Mouse (Mus musculus): ENCODE results near the gene Macrod1. TPM values are rescaled to one million over a fixed set of nuclear protein-coding genes. Genes with fewer than 3 reads are reported as not detected.

Gene Macrod1
- polyA plus RNA-seq, 1 experiment = 44.3 TPM

DNA sequence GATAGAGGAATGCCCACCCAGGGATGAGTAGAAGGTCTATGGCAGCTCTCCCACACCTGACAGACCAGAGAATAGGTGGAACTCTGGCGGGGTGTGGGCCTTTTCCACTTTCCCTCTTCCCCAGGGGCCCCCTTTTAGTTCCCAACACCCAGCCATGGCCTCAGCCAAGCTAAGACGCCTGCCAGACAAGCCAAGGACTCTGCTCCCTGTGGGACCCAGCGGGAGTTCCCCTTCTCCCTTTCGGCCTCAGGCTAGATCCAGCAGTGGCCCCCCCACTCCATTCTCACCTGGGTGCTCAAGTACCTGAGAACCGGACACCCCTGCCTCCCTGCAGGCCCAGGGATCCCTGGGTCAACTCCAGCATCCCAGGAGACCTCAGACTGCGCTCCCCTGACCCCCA, 165.6 kb downstream of the Macrod1 start:
- WGBS = 87% methylated on average over 6 of the region's 6 CpGs
- TF ChIP-seq POLR2A (IDR thresholded peaks at IDR 0.05; ENCODE audit: borderline replicate concordance, extremely low read depth, low read depth, low read length) = no peak
- no peak for TF ChIP-seq CTCF (IDR thresholded peaks at IDR 0.05; ENCODE audit: insufficient read depth, low read length)
- H3K4me1 ChIP-seq (ENCODE audit: control insufficient read depth, insufficient read depth, low read length) = no peaks in the 10 kb centered on the region
- DNase-seq = no peak
- no peak overlapping the region for H3K4me3 ChIP-seq (replicated peaks; ENCODE audit: extremely low read depth, low read depth, low read length)

DNA sequence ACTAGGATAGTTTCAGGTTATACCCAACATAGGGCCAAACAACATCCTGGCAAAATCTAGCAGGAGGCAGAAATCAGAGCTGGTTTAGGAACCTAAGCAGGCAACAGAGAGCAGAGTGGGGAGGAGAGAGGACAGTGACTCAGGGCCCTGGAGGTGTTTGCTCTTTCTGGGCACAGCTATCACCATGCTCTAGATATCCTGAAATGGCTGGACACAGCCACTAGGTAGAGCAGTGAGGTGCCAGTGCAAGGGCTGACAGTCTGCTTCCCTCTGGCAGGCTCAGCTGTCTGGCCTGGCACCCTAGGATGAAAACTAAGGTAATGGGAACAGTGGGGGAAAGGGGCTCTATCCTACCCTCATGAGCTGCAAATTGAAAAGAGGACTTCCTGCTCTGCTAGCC, 166.9 kb downstream of the Macrod1 start:
- Histone ChIP-seq H3K4me3 (replicated peaks; ENCODE audit: extremely low read depth, low read depth, low read length) (no peak overlapping the region), H3K4me1 (ENCODE audit: control insufficient read depth, insufficient read depth, low read length) (no peaks in the 10 kb centered on the region)
- no peak for DNase-seq
- no peak for TF ChIP-seq CTCF (IDR thresholded peaks at IDR 0.05; ENCODE audit: insufficient read depth, low read length)
- no peak for TF ChIP-seq POLR2A (IDR thresholded peaks at IDR 0.05; ENCODE audit: borderline replicate concordance, extremely low read depth, low read depth, low read length)

DNA sequence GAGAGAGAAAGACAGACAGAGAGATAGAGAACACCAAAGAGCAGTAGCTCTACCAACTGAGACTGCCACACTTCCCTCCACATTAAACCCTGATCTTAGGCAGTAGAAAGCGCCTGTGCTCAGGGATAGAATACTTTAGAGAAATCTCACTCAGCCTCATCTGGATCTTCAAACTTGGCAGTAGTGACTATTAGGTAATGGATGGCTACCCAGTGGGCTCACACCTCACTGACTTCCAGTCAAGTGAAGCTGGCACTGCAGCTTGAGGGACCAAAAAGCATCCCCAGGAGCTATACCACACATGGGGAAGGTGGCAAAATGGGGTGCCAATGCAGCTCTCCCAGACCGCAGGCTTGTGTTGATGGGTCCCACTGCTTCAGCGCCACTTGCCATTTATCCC, 167.6 kb downstream of the Macrod1 start:
- DNase-seq = no peak
- H3K4me1 ChIP-seq (ENCODE audit: control insufficient read depth, insufficient read depth, low read length) = no peaks in the 10 kb centered on the region
- 92% methylated on average over 3 of the region's 3 CpGs for WGBS
- no peak overlapping the region for H3K4me3 ChIP-seq (replicated peaks; ENCODE audit: extremely low read depth, low read depth, low read length)
- TF ChIP-seq POLR2A (IDR thresholded peaks at IDR 0.05; ENCODE audit: borderline replicate concordance, extremely low read depth, low read depth, low read length) (no peak), CTCF (IDR thresholded peaks at IDR 0.05; ENCODE audit: insufficient read depth, low read length) (no peak)

DNA sequence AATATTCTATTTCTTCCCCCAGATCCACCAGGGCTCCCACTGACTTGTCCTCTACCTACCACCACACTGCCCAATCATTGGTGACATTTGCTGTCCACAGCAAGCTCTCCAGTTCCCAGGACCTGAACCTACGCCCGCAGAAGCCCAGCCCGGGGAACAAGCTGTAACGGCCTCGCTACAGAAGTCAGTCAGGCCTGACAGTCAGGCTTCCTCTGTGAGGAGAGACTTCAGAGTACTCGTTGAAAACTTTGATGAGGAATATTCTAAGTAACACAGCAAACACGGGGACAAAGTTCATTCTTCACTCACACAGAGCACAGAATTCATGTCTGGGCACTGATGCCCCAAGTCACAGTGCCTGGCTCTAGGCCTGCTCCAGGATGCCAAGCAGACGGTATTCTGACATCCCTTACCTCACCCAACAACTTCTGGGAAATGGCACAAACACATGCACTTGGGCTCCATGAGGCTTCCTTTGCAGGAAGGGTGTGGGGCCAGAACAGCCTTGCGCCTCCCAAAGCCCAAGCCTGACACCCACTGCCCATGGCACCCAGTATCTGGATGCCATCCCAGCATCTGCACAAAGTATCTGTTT, 168.6 kb downstream of the Macrod1 start:
- DNase-seq = no peak
- 74% methylated on average over 9 of the region's 9 CpGs for WGBS
- no peak overlapping the region for H3K4me3 ChIP-seq (replicated peaks; ENCODE audit: extremely low read depth, low read depth, low read length)
- TF ChIP-seq CTCF (IDR thresholded peaks at IDR 0.05; ENCODE audit: insufficient read depth, low read length) (no peak), POLR2A (IDR thresholded peaks at IDR 0.05; ENCODE audit: borderline replicate concordance, extremely low read depth, low read depth, low read length) (no peak)
- no peaks in the 10 kb centered on the region for H3K4me1 ChIP-seq (ENCODE audit: control insufficient read depth, insufficient read depth, low read length)

DNA sequence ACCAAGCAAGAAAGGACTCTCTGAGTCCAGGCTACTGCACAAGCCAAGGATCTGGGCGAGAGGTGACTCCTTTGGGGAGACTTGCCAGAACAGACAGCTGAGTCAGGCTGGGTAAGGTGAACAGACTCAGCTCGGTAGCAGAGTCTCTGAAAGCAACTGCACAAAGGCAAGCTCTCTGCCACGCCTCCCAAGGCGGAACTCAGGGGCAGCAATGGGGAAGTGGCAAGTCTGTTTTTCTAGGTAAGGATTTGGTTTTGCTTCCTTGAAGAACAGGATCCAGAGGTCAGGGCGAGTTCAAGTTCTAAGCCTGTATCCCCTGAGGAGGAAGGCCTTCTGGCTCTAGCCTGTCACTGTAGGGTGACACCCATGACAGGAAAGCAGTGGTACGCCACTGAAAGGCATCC, 169.9 kb downstream of the Macrod1 start:
- Histone ChIP-seq H3K4me3 (replicated peaks; ENCODE audit: extremely low read depth, low read depth, low read length) (no peak overlapping the region), H3K4me1 (ENCODE audit: control insufficient read depth, insufficient read depth, low read length) (no peaks in the 10 kb centered on the region)
- 74% methylated on average over 6 of the region's 6 CpGs for WGBS
- DNase-seq = no peak
- TF ChIP-seq CTCF (IDR thresholded peaks at IDR 0.05; ENCODE audit: insufficient read depth, low read length) = no peak

DNA sequence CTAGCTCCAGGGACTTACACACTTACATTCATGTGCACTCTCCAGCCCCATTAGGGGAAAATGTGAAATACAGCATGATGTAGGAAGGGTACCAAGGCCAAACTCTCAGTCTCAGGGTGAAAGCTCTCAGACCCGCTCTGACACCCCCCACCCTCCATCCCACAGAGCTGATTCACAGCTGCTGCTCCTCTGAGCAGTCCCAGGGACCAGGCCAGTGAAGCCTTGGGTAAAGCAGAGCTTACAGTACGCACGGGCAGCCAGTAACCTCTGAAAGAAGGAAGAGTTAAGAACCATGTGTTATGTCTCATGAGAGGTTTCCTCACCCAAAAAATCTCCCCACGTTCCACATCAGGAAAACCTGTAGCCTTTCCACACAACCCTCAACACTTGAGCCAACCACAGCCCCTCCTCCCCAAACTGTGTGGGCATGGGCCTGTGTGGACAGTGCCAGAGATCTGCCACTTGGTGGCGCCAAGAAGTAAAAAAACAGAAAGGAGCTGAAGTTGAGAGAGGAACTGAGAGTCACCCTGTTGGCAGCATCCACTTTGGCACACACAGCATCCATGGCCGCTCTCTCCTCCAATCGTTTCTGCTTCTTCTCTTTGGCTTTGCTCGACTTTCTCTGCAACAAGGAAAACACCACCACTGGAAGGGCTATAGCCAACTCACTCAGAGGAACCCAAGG, 178.1 kb downstream of the Macrod1 start:
- peak; percentile 75 for DNase-seq
- TF ChIP-seq POLR2A (IDR thresholded peaks at IDR 0.05; ENCODE audit: borderline replicate concordance, extremely low read depth, low read depth, low read length) = no peak
- TF ChIP-seq CTCF (IDR thresholded peaks at IDR 0.05; ENCODE audit: insufficient read depth, low read length) = peak; percentile 72
- Histone ChIP-seq H3K4me1 (ENCODE audit: control insufficient read depth, insufficient read depth, low read length) (0 out of 2 replicates have a peak, but pooled peaks cover 2% of the 10 kb centered on the region), H3K4me3 (replicated peaks; ENCODE audit: extremely low read depth, low read depth, low read length) (no peak overlapping the region)
- WGBS = 38% methylated on average over 8 of the region's 8 CpGs

DNA sequence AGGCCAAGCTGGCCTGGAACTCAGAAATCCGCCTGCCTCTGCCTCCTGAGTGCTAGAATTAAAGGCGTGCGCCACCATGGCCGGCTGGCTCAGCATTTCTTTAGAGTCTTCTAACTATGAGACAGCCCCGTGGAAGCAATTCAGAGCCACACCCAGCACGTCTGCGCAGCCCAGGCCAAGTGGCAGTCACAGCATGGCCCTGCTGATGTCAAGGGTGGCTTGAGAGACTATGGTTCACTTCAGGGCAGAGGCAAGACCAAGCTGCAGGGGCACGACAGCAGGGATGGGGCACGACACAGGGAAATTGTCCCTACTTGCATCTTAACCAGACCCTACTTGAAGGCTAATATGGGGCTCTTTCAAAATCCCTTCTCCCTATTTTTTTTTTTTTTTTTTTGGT, 178.9 kb downstream of the Macrod1 start:
- TF ChIP-seq CTCF (IDR thresholded peaks at IDR 0.05; ENCODE audit: insufficient read depth, low read length) (no peak), POLR2A (IDR thresholded peaks at IDR 0.05; ENCODE audit: borderline replicate concordance, extremely low read depth, low read depth, low read length) (no peak)
- DNase-seq = no peak
- Histone ChIP-seq H3K4me3 (replicated peaks; ENCODE audit: extremely low read depth, low read depth, low read length) (no peak overlapping the region), H3K4me1 (ENCODE audit: control insufficient read depth, insufficient read depth, low read length) (peaks cover 6% of the 10 kb centered on the region)
- 91% methylated on average over 9 of the region's 9 CpGs for WGBS

DNA sequence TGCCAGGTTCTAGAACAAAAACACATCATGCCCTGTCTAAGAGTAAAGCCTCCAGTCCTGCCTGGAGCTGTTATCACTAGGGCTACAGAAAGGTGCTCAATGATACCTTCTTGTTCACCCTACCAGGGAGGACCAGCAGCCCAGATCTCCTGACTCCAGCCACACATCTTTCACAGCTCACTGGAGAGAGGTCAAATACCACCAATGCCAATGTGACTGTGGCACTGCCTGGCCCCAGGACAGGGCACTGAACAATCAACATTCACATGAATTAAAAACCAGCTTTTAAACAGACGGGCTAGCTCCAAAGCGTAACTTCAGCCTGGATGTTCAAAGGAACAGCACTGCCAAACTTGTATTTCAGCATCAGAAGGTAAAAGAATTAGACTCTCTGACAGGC, 179.4 kb downstream of the Macrod1 start:
- 90% methylated on average over 2 of the region's 2 CpGs for WGBS
- Histone ChIP-seq H3K4me1 (ENCODE audit: control insufficient read depth, insufficient read depth, low read length) (peaks cover 7% of the 10 kb centered on the region), H3K4me3 (replicated peaks; ENCODE audit: extremely low read depth, low read depth, low read length) (no peak overlapping the region)
- no peak for TF ChIP-seq POLR2A (IDR thresholded peaks at IDR 0.05; ENCODE audit: borderline replicate concordance, extremely low read depth, low read depth, low read length)
- TF ChIP-seq CTCF (IDR thresholded peaks at IDR 0.05; ENCODE audit: insufficient read depth, low read length) = no peak
- DNase-seq = no peak

DNA sequence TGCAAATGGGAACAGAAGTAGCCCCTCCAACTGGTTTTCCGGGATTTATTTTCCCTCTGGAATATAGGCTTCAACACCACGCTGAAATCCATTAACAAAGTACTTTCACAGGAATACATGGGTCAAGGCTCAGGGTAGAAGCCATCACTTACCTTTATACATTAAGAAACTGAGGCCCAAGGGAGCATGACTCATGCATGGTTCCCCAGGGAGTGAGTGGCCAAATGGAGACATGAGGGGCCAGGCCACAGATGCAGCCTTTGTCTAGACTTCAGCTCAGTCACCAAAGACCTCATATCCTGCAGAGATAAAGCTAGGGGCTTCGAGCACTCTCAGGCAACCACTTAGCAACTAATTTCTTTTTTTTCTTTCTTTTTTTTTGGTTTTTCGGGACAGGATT, 180.1 kb downstream of the Macrod1 start:
- TF ChIP-seq POLR2A (IDR thresholded peaks at IDR 0.05; ENCODE audit: borderline replicate concordance, extremely low read depth, low read depth, low read length) (no peak), CTCF (IDR thresholded peaks at IDR 0.05; ENCODE audit: insufficient read depth, low read length) (no peak)
- H3K4me1 ChIP-seq (ENCODE audit: control insufficient read depth, insufficient read depth, low read length) = peaks cover 9% of the 10 kb centered on the region
- WGBS = 82% methylated on average over 4 of the region's 4 CpGs
- no peak for DNase-seq
- H3K4me3 ChIP-seq (replicated peaks; ENCODE audit: extremely low read depth, low read depth, low read length) = no peak overlapping the region

DNA sequence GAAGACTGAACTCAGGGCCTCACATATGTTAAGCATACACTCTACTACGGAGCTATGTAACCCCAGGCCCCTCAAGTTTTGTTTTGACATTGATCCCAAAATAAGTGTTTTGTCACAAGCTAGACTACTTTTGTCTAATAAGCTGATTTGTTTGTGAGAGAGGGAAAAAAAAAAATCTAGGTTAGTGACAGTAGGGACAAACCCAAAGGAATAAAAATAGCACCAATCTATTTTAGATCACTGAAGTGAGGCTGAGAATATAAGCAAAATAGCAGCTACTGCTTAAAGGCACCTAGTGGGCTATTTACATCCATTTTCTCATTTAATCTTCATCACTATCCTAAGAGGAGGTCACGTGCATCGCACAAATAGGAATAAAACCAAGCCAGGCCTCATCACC, 183.0 kb downstream of the Macrod1 start:
- no peak for DNase-seq
- 81% methylated on average over 3 of the region's 3 CpGs for WGBS
- TF ChIP-seq CTCF (IDR thresholded peaks at IDR 0.05; ENCODE audit: insufficient read depth, low read length) = no peak
- TF ChIP-seq POLR2A (IDR thresholded peaks at IDR 0.05; ENCODE audit: borderline replicate concordance, extremely low read depth, low read depth, low read length) = no peak
- H3K4me1 ChIP-seq (ENCODE audit: control insufficient read depth, insufficient read depth, low read length) = peaks cover 9% of the 10 kb centered on the region
- no peak overlapping the region for H3K4me3 ChIP-seq (replicated peaks; ENCODE audit: extremely low read depth, low read depth, low read length)

Measured in lung, adult 2 months (tissue).